Mouse (Mus musculus) heart, postnatal 0 days (tissue): ENCODE measurements around the gene Gpatch11.

Experiments used
- CTCF ChIP-seq: IDR thresholded peaks from 2 replicates; pipeline ENCODE4 v1.5.1; 2016; ENCODE audit warnings: antibody characterized with exemption, control low read depth, low read depth
- EP300 ChIP-seq: IDR thresholded peaks from 2 replicates; pipeline ENCODE4 v1.6.1; 2016; ENCODE audit warnings: antibody characterized with exemption, low read depth

- no peak for TF ChIP-seq CTCF
- no peak for TF ChIP-seq EP300
Observed at GRCm38 (mm10) chr17:78888554-78888953, 53.2 kb downstream of the Gpatch11 start.
